Mouse (Mus musculus): ENCODE results near the gene Nmrk1. TPM values are rescaled to one million over a fixed set of nuclear protein-coding genes. Genes with fewer than 3 reads are reported as not detected.

The Nmrk1 gene
- total RNA-seq, 2 experiments from 2014 or later = 5.8 to 5.9 TPM

- DNase-seq (ENCODE audit: low spot score in 2 of 2) = no peak
Observed at GRCm38 (mm10) chr19:18615680-18616240, 16.0 kb upstream of the Nmrk1 start.

GRCm38 (mm10) chr19:18617504-18617903 lies 14.2 kb upstream of the Nmrk1 start:
- no peak for DNase-seq (ENCODE audit: low spot score in 2 of 2)

GRCm38 (mm10) chr19:18619060-18619459 lies 12.7 kb upstream of the Nmrk1 start:
- no peak for DNase-seq (ENCODE audit: low spot score in 2 of 2)

GRCm38 (mm10) chr19:18619691-18620090 lies 12.1 kb upstream of the Nmrk1 start:
- no peak for DNase-seq (ENCODE audit: low spot score in 2 of 2)

- no peak for DNase-seq (ENCODE audit: low spot score in 2 of 2)
Observed at GRCm38 (mm10) chr19:18623894-18624293, 7.9 kb upstream of the Nmrk1 start.

- no peak for DNase-seq (ENCODE audit: low spot score in 2 of 2)
Observed at GRCm38 (mm10) chr19:18629589-18629988, 2.2 kb upstream of the Nmrk1 start.

GRCm38 (mm10) chr19:18630221-18631119 lies 1.3 kb upstream of the Nmrk1 start:
- no peak for DNase-seq (ENCODE audit: low spot score in 2 of 2)

DNA sequence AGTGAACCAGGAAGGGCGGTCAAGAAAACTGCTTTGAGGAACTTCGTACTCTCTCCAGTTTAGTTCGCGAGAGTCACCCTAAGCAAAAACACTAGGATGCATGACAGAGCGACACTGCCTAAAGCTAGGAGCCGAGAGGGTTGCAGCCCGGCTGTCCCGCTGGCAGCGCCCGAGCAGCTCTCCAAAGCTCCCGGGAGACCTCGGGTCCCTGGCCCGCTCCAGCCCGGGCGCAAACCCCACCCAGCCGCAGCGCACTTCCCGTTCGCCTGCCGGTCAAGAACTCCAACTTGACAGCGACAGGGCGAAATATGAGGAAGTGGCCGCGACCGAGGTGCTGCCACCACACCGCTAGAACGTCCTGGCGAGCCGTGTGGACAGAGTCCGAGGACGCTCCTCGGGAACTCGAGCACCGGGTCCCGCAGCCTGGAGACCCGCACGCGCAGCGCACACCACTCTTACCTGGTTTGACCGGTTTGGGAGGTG lies 548 bp upstream of the Nmrk1 start:
- peak; percentile 7 to 32 for DNase-seq (ENCODE audit: low spot score in 2 of 2)

DNA sequence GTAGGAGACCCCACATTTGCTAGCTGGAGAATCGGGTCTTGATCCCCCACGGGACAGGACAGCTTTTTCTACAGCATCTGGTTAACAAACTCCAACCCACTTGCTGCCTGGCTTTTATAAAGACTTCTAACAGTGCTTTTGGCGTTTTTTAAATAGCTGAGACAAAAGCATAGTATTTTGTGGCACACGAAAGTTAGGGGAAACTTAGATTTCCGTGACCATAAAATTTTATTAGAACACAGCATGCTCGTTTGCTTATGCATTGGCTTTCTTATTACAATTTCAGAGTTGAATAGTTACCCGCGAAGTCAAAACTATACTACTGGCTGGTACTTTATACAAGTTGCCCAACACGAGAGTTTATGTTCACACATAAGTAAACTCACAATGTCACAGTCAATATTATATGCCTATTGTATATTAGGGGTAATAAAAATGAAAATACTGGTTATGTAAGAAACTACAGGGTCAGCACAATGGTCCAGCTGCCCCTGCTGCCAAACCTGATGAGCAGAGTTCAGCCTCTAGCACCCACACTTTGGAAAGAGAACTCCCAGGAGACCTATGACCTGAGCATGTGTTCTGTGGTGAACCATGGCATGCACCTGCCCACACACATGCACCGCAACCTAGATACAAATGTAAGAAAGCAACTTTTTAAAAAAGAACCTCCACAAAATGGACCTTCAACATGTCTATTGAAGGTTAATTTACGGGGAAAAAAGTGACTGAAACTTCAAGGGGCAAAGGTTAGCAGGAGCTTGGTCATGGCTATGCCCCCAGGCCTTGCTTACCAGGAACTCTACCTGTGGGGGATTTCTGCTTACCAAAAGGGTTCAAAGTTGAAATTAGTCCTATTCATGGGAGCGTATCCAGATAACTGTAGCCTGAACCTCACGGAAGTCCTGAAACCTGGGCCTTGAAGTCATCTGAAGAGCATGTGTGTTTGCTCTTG lies 758 bp downstream of the Nmrk1 start:
- DNase-seq (ENCODE audit: low spot score in 2 of 2) = no peak

DNA sequence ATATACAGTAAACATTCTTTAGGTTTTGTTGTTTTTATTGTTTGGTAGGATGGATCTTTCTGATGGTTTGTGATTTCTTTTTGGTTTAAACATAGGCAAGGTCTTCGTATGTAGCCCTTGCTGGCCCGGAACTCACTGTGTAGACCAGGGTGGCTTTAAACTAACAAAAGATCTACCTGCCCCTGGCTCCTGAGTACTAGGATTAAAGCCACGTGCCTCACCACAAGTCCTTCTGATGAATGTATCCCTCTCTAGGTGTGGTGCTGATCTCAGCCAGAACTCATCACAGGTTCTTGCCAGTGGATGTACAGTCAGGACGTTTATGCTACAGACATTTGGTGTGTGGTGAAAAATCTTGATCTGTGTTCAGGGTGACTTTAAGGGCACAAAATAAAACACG lies 6.2 kb downstream of the Nmrk1 start:
- no peak for DNase-seq (ENCODE audit: low spot score in 2 of 2)

DNA sequence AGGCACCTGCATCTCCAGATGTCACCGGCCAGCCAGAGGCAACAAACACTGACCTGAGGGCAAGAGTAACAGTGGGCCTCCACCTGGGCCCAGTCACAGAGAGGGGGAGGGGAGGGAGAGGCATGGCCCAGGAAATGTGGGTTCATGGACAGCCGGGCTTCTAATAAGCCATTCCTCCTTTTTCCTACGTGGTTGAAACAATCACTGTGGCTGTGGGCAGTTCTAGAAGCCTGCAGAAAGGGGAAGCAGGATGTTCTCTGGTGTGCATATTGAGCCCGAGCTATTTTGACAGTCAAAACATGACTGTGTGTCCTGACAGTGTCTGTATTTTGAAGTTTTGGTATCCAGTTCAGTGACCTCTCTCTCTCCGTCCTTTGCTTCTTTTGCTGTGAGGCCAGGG lies 7.2 kb downstream of the Nmrk1 start:
- DNase-seq (ENCODE audit: low spot score in 2 of 2) = no peak

- no peak for DNase-seq (ENCODE audit: low spot score in 2 of 2)
Observed at GRCm38 (mm10) chr19:18639552-18639951, 7.8 kb downstream of the Nmrk1 start.

DNA sequence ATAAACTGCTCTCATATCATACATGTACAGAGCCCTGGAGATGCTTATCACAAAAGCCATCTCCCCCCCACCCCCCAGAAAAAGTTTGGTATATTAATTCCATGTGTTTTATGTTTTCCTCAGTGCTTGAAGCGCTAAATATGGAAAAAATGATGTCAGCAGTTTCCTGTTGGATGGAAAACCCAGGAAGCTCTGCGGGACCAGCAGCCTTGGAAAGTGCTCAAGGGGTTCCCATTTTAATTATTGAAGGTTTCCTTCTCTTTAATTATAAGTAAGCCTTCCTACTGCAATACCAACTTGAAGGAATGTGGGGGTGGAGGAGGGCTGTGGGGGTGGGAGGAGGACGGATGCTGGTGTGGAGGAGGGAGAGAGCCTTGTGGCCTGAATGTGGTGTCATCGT lies 9.3 kb downstream of the Nmrk1 start:
- no peak for DNase-seq (ENCODE audit: low spot score in 2 of 2)

GRCm38 (mm10) chr19:18643411-18643810 lies 11.7 kb downstream of the Nmrk1 start:
- DNase-seq (ENCODE audit: low spot score in 2 of 2) = no peak

DNA sequence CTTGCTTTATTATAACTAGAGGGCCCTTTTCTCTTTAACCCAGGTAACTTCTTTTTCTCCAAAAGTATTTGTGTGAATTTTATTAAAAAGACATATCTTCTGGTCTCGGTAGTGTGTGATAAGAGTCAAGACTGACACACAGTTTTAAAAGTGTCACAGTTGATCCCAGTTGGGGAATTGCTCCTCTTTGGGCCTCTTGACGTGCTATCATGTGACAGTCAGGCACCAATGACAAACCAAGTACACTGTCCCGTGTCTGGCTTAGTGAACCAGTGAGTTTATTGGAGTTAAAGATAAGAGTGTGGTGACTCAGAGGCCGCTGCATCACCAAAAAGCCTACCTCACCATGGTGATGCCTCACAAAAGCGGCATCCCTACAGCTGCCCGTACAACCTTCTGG lies 12.3 kb downstream of the Nmrk1 start:
- no peak for DNase-seq (ENCODE audit: low spot score in 2 of 2)

- DNase-seq (ENCODE audit: low spot score in 2 of 2) = no peak
Observed at GRCm38 (mm10) chr19:18646397-18646796, 14.6 kb downstream of the Nmrk1 start.

- DNase-seq (ENCODE audit: low spot score in 2 of 2) = no peak
Observed at GRCm38 (mm10) chr19:18646853-18647420, 15.2 kb downstream of the Nmrk1 start.

- no peak for DNase-seq (ENCODE audit: low spot score in 2 of 2)
Observed at GRCm38 (mm10) chr19:18647775-18648557, 16.2 kb downstream of the Nmrk1 start.

DNA sequence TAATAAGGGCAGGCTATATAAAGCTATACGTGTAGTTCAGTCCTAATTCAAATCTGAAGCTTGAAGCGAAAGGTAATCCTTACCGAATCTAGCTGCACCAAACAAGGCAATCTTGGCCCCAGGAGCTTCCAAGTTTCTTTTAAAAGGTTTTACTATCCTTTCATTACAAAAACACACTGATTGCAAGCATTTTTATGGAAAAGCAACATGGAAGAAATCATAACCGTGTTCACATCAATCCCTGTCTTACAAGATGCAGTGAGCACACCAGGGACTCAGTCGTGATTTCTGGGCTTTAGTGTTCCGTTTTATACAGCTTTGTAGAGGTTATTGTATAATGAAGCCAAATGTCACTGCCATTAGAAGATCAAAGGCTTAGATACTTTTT lies 16.8 kb downstream of the Nmrk1 start:
- no peak for DNase-seq (ENCODE audit: low spot score in 2 of 2)

DNA sequence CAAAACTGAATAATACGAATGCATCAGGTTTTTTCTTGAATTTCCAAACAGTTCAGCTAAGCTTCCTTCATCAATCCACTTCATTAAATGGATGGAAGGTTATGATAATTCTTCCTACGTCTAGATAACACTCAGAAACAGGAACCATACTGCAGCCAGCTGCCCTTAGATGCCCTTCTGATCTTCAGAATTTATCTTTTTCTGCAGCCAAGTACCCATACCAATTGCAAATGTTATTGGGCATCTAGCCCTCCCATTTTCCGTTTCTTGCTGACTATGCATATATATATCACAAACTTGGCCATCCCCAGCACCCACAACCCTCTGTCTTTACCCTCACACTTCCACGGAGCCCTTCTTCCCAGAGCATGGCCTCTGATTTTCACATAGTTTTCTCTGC lies 18.2 kb downstream of the Nmrk1 start:
- no peak for DNase-seq (ENCODE audit: low spot score in 2 of 2)
